28 mouse cellular contexts compared by ENCODE assay signal in the genomic region with DNA sequence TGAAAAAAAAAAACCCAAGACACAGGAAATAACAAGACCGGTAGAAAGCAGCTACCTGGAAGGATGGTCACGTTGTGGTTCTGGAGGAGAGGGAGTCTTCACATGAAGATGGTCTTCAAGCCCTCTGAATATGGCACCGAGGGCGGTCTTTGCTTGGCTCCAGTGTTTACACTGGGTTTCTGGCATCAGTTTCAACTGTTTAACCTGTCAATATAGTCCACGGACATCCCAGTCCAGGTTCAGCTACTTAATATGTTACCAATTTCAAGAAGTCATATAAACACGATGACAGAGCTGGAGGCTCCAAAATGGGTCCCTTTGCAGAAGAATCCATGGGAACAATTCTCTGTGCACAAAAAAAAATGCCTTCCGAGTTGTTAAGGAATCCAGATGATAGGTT. TPM values are rescaled to one million over a fixed set of nuclear protein-coding genes. Genes with fewer than 3 reads are reported as not detected.
A peak's percentile ranks its signal among the peaks of the same experiment; 100 is the strongest.
DNase-seq lines count a peak whose midpoint lies in the region; ATAC-seq and TF ChIP-seq lines count a peak whose summit lies in the region.
"Had no signal": no experiment of that assay in that cellular context is flagged by ENCODE, and none has a peak within 500 bp of the region (broad histone marks: within the 10 kb centered on the region; RNA-seq: fewer than 3 reads in every experiment).

A gene (minus strand): TSS at position 173 of the 400 bp plus-strand sequence.

- ATAC-seq in kidney, embryonic 15.5 days (replicated peaks; ENCODE audit: low FRiP score), result no peak
- ATAC-seq in liver, embryonic 14.5 days (ENCODE audit: insufficient read depth), result no peak
- ATAC-seq in liver, embryonic 12.5 days, result no peak
- ATAC-seq: forebrain, embryonic 13.5 days; forebrain, embryonic 16.5 days; hindbrain, embryonic 16.5 days; Patski had no signal

- H3K36me3 ChIP-seq in kidney, embryonic 15.5 days, result no peaks in the 10 kb centered on the region
- H3K36me3 ChIP-seq in liver, embryonic 14.5 days (replicated peaks; ENCODE audit: control insufficient read depth, insufficient read depth, low read depth), result no peaks in the 10 kb centered on the region
- H3K36me3 ChIP-seq in liver, embryonic 12.5 days, result no peaks in the 10 kb centered on the region
- H3K36me3 ChIP-seq: forebrain, embryonic 10.5 days; G1E; hindbrain, embryonic 10.5 days; hindbrain, embryonic 13.5 days had no signal

- WGBS in kidney, embryonic 15.5 days, result 86% methylated on average over 7 of the region's 7 CpGs
- 56% methylated on average over 7 of the region's 7 CpGs for WGBS in liver, embryonic 14.5 days (ENCODE audit: insufficient replicate concordance)
- 68% methylated on average over 7 of the region's 7 CpGs for WGBS in liver, embryonic 12.5 days (ENCODE audit: insufficient replicate concordance)
- WGBS in olfactory bulb, adult 2 months, result 92% methylated on average over 7 of the region's 7 CpGs

- no peak within 1 kb of the TSS for H3K9ac ChIP-seq in kidney, embryonic 15.5 days
- H3K9ac ChIP-seq in liver, embryonic 14.5 days (replicated peaks), result no peak within 1 kb of the TSS
- H3K9ac ChIP-seq in liver, embryonic 12.5 days, result no peak within 1 kb of the TSS
- H3K9ac ChIP-seq: forebrain, embryonic 13.5 days; hindbrain, embryonic 13.5 days had no signal

- H3K4me3 ChIP-seq in kidney, embryonic 15.5 days (replicated peaks), result no peak within 1 kb of the TSS
- 0 out of 4 replicates have a peak within 1 kb of the TSS, but pooled peaks of 1 of the 2 experiments have one; percentile 13 for H3K4me3 ChIP-seq in liver, embryonic 14.5 days (ENCODE audit: insufficient read depth in 1 of 2, low read depth in 2 of 2, low read length in 2 of 2)
- no peak within 1 kb of the TSS for H3K4me3 ChIP-seq in liver, embryonic 12.5 days
- H3K4me3 ChIP-seq in olfactory bulb, adult 2 months (ENCODE audit: insufficient read depth, low read depth, low read length), result no peak within 1 kb of the TSS
- H3K4me3 ChIP-seq: forebrain, embryonic 10.5 days; forebrain, embryonic 13.5 days; hindbrain, embryonic 10.5 days; hindbrain, embryonic 13.5 days had no signal

- DNase-seq in kidney, adult 9 months, result peak; percentile 2
- no peak for DNase-seq in liver, embryonic 14.5 days (ENCODE audit: low read depth in 3 of 3, low spot score in 3 of 3)
- no peak for DNase-seq in lung, postnatal 4 days
- DNase-seq: adrenal gland, postnatal 10 days; adrenal gland, postnatal 36 days; B cell, adult 2 months; cerebellum, adult 18-20 months; cerebellum, adult 9-10 months; cerebellum, postnatal 14 days; gastrocnemius, postnatal 10 days; gastrocnemius, postnatal 36 days; heart, postnatal 36 days had no signal

- H3K27ac ChIP-seq in kidney, embryonic 15.5 days, result no peak within 1 kb of the TSS
- H3K27ac ChIP-seq in liver, embryonic 14.5 days, result no peak within 1 kb of the TSS
- H3K27ac ChIP-seq in liver, embryonic 12.5 days, result no peak within 1 kb of the TSS
- H3K27ac ChIP-seq in olfactory bulb, adult 2 months (ENCODE audit: insufficient read depth, low read depth, low read length), result no peak within 1 kb of the TSS
- H3K27ac ChIP-seq: forebrain, embryonic 10.5 days; forebrain, embryonic 13.5 days; hindbrain, embryonic 10.5 days; hindbrain, embryonic 13.5 days had no signal

- H3K4me2 ChIP-seq in kidney, embryonic 15.5 days, result no peak within 1 kb of the TSS
- peak within 1 kb of the TSS; percentile 22; the same call in 1 of the 2 replicates for H3K4me2 ChIP-seq in liver, embryonic 14.5 days (ENCODE audit: low read depth)
- no peak within 1 kb of the TSS for H3K4me2 ChIP-seq in liver, embryonic 12.5 days
- H3K4me2 ChIP-seq: forebrain, embryonic 13.5 days; heart, embryonic 11.5 days; hindbrain, embryonic 13.5 days had no signal

- no peaks in the 10 kb centered on the region for H3K4me1 ChIP-seq in kidney, embryonic 15.5 days
- H3K4me1 ChIP-seq in liver, embryonic 14.5 days (replicated peaks; ENCODE audit: control insufficient read depth in 2 of 2, insufficient read depth in 2 of 2, low read length in 1 of 2), result peaks cover 0 to 4% of the 10 kb centered on the region in 2 experiments; a peak in 1 of 4 replicates
- no peaks in the 10 kb centered on the region for H3K4me1 ChIP-seq in liver, embryonic 12.5 days
- H3K4me1 ChIP-seq in olfactory bulb, adult 2 months (ENCODE audit: control insufficient read depth, insufficient read depth, low read length), result no peaks in the 10 kb centered on the region
- H3K4me1 ChIP-seq: forebrain, embryonic 10.5 days; forebrain, embryonic 13.5 days; hindbrain, embryonic 10.5 days; hindbrain, embryonic 13.5 days had no signal

- TF ChIP-seq EP300 in liver, embryonic 14.5 days (IDR thresholded peaks at IDR 0.05; ENCODE audit: low read depth), result no peak

- TF ChIP-seq CTCF in liver, embryonic 14.5 days (IDR thresholded peaks at IDR 0.05; ENCODE audit: low read depth), result no peak
- TF ChIP-seq CTCF in olfactory bulb, adult 2 months (IDR thresholded peaks at IDR 0.05; ENCODE audit: insufficient read depth, low read depth, low read length), result no peak

- no peaks in the 10 kb centered on the region for H3K27me3 ChIP-seq in kidney, embryonic 15.5 days
- no peaks in the 10 kb centered on the region for H3K27me3 ChIP-seq in liver, embryonic 14.5 days (ENCODE audit: control insufficient read depth, insufficient read depth, low read length)
- no peaks in the 10 kb centered on the region for H3K27me3 ChIP-seq in liver, embryonic 12.5 days (replicated peaks)
- H3K27me3 ChIP-seq: CH12.LX; forebrain, embryonic 13.5 days; hindbrain, embryonic 13.5 days had no signal

- H3K9me3 ChIP-seq in kidney, embryonic 15.5 days (replicated peaks), result no peaks in the 10 kb centered on the region
- no peaks in the 10 kb centered on the region for H3K9me3 ChIP-seq in liver, embryonic 14.5 days (ENCODE audit: control insufficient read depth, low read length)
- no peaks in the 10 kb centered on the region for H3K9me3 ChIP-seq in liver, embryonic 12.5 days (replicated peaks)
- H3K9me3 ChIP-seq: forebrain, embryonic 13.5 days; hindbrain, embryonic 10.5 days; hindbrain, embryonic 13.5 days had no signal

- no peak for TF ChIP-seq POLR2A in olfactory bulb, adult 2 months (IDR thresholded peaks at IDR 0.05; ENCODE audit: insufficient read depth, low read depth, low read length)

RNA-seq across cellular contexts. Expression of the gene that starts here (rescaled TPM):
- 0.05 and 0.10 TPM in 2 replicates for polyA plus RNA-seq in kidney, embryonic 15.5 days (2015; fragmentation: Nextera tagmentation; extraction: Ambion mirVana)
- 3.1 and 4.3 TPM in 2 replicates for polyA plus RNA-seq in liver, embryonic 14.5 days (2012; rRNA removed)
- polyA plus RNA-seq in liver, embryonic 14.5 days (2014; fragmentation: Nextera tagmentation; extraction: Ambion mirVana), result 6.0 and 6.3 TPM in 2 replicates
- polyA plus RNA-seq in liver, embryonic 12.5 days (2016; fragmentation: Nextera tagmentation; extraction: Ambion mirVana), result 0.81 and 0.91 TPM in 2 replicates
- polyA plus RNA-seq in olfactory bulb, adult 2 months (2012; ENCODE audit: insufficient read depth, insufficient read length, low replicate concordance, missing spikeins), result not detected in 2 replicates
- polyA plus RNA-seq: embryonic facial prominence, embryonic 11.5 days; forebrain, embryonic 13.5 days; forebrain, embryonic 16.5 days; G1E; heart, embryonic 11.5 days; heart, embryonic 14.5 days; heart, postnatal 0 days; hindbrain, embryonic 10.5 days; hindbrain, embryonic 13.5 days; Patski had no signal
